Mouse (Mus musculus): ENCODE results near the gene Mbtd1.

DNA sequence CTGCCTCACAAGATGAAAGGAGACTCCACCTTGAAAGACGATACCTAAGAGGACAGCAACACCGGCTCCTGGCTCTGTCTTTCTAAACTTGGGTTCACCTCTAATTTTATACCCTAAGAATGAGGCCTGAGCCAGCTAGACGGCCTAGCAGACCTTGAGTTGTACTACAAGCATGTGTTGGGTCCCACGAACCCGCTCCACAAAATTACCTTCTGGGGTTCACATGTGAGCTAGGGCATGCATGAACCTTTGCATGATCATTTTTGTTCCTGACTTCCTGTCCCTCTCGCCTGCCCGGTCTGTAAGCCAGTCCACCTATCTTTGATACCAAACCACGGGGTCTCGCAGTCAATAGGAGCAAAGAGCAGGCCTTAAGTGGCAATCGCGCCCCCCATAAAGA, 81.7 kb downstream of the Mbtd1 start:
- TF ChIP-seq POLR2A (IDR thresholded peaks at IDR 0.05; ENCODE audit: extremely low read depth, insufficient read depth, low read length) (no peak), CTCF (IDR thresholded peaks at IDR 0.05; ENCODE audit: low read depth, low read length) (no peak)

Measured in liver, adult 2 months (tissue).